Mouse (Mus musculus): ENCODE results near the gene 4933402D24Rik.
A peak's percentile ranks its signal among the peaks of the same experiment; 100 is the strongest.

Gene 4933402D24Rik

GRCm38 (mm10) chr1:63769167-63769566, at the start of gene 4933402D24Rik:
Gene 4933402D24Rik, minus strand, starts transcription at chr1:63769267.
- no peak for DNase-seq (ENCODE audit: low read depth, low spot score)

- DNase-seq (ENCODE audit: low read depth, low spot score), result peak; percentile 44
These were observed 39.5 kb upstream of the 4933402D24Rik start for GRCm38 (mm10) chr1:63808584-63808983.

GRCm38 (mm10) chr1:63805095-63805494, 36.0 kb upstream of the 4933402D24Rik start:
- no peak for DNase-seq (ENCODE audit: low read depth, low spot score)

GRCm38 (mm10) chr1:63794326-63794725, 25.3 kb upstream of the 4933402D24Rik start:
- DNase-seq (ENCODE audit: low read depth, low spot score), result no peak

GRCm38 (mm10) chr1:63776902-63777630, 8.0 kb upstream of the 4933402D24Rik start:
- no peak for DNase-seq (ENCODE audit: low read depth, low spot score)

- no peak for DNase-seq (ENCODE audit: low read depth, low spot score)
These were observed 7.3 kb upstream of the 4933402D24Rik start for GRCm38 (mm10) chr1:63776396-63776795.

- DNase-seq (ENCODE audit: low read depth, low spot score), result no peak
These were observed 1.2 kb upstream of the 4933402D24Rik start for GRCm38 (mm10) chr1:63770309-63770708.

- DNase-seq (ENCODE audit: low read depth, low spot score), result peak; percentile 68
These were observed 955 bp downstream of the 4933402D24Rik start for GRCm38 (mm10) chr1:63768112-63768511.

GRCm38 (mm10) chr1:63764395-63764794, 4.7 kb downstream of the 4933402D24Rik start:
- DNase-seq (ENCODE audit: low read depth, low spot score), result no peak

- DNase-seq (ENCODE audit: low read depth, low spot score), result no peak
These were observed 5.1 kb downstream of the 4933402D24Rik start for GRCm38 (mm10) chr1:63763881-63764386.

- DNase-seq (ENCODE audit: low read depth, low spot score), result peak; percentile 59
These were observed 5.8 kb downstream of the 4933402D24Rik start for GRCm38 (mm10) chr1:63763212-63763694.

- DNase-seq (ENCODE audit: low read depth, low spot score), result no peak
These were observed 13.1 kb downstream of the 4933402D24Rik start for GRCm38 (mm10) chr1:63756005-63756404.

- DNase-seq (ENCODE audit: low read depth, low spot score), result peak; percentile 90
These were observed 38.8 kb downstream of the 4933402D24Rik start, which contains the start of the genes Mdh1b and Fastkd2 for GRCm38 (mm10) chr1:63730240-63730771. Gene Mdh1b, minus strand, starts transcription at chr1:63730318. Gene Fastkd2, plus strand, starts transcription at chr1:63730614.

GRCm38 (mm10) chr1:63729796-63730195, 39.3 kb downstream of the 4933402D24Rik start:
- DNase-seq (ENCODE audit: low read depth, low spot score), result no peak

GRCm38 (mm10) chr1:63720161-63720560, 48.9 kb downstream of the 4933402D24Rik start:
- no peak for DNase-seq (ENCODE audit: low read depth, low spot score)

- no peak for DNase-seq (ENCODE audit: low read depth, low spot score)
These were observed 60.2 kb downstream of the 4933402D24Rik start for GRCm38 (mm10) chr1:63708876-63709275.

GRCm38 (mm10) chr1:63705733-63706132, 63.3 kb downstream of the 4933402D24Rik start:
- no peak for DNase-seq (ENCODE audit: low read depth, low spot score)
